Mouse (Mus musculus): Measurements from ENCODE around the gene Zfp609.

DNA sequence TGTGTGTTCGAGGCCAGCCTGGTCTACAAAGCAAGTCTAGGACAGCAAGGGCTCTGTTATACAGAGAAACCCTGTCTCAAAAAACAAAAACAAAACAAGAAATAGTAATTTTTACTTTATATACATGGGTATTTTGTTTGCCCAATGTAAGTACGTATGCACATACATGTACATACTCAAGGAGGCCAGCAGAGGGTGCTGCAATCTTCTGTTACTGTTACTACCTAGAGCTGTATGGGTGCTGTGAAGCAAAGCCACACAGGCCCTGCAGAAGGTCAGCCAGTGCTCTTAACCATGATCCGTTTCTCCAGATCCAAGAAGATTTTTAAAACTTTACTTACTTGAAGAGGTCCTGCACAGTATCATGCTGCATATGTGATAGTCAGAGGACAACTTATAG lies 74.7 kb downstream of the Zfp609 start:
- TF ChIP-seq CTCF (IDR thresholded peaks at IDR 0.05; ENCODE audit: extremely low read depth, insufficient read length, insufficient replicate concordance, low read depth, low read length) (peak; percentile 34; the same call in 1 of the 2 replicates), POLR2A (IDR thresholded peaks at IDR 0.05; ENCODE audit: low read depth, low read length) (no peak)
